Mouse (Mus musculus) C2C12 (cell line): ENCODE measurements around the gene Taar7d.

Experiments used
- CEBPB ChIP-seq: IDR thresholded peaks from one replicate; pipeline ENCODE4 v1.6.1; 2011; ENCODE audit warnings: low read depth, mild to moderate bottlenecking, control low read depth, moderate library complexity
- CTCF ChIP-seq: IDR thresholded peaks from one replicate; pipeline ENCODE4 v1.5.1; 2011; ENCODE audit not compliant: control insufficient read depth, insufficient read depth, insufficient read length
- FOSL1 ChIP-seq: IDR thresholded peaks from one replicate; pipeline ENCODE4 v1.8.0; 2011; ENCODE audit warnings: mild to moderate bottlenecking, low read length; ENCODE audit not compliant: poor library complexity, insufficient read depth, severe bottlenecking
- MAX ChIP-seq: IDR thresholded peaks from one replicate; pipeline ENCODE4 v1.6.1; 2011; ENCODE audit warnings: mild to moderate bottlenecking, control low read depth
- MYOD1 ChIP-seq: IDR thresholded peaks from one replicate; pipeline ENCODE4 v1.6.1; 2011; ENCODE audit warnings: low read depth; ENCODE audit not compliant: control insufficient read depth, insufficient read length
- MYOG ChIP-seq: IDR thresholded peaks from one replicate; pipeline ENCODE4 v1.6.1; 2011; ENCODE audit not compliant: control insufficient read depth, insufficient read length; ENCODE audit errors: extremely low read depth
- USF1 ChIP-seq: IDR thresholded peaks from one replicate; pipeline ENCODE4 v1.6.1; 2011; ENCODE audit warnings: low read depth, mild to moderate bottlenecking, control low read depth, moderate library complexity

DNA sequence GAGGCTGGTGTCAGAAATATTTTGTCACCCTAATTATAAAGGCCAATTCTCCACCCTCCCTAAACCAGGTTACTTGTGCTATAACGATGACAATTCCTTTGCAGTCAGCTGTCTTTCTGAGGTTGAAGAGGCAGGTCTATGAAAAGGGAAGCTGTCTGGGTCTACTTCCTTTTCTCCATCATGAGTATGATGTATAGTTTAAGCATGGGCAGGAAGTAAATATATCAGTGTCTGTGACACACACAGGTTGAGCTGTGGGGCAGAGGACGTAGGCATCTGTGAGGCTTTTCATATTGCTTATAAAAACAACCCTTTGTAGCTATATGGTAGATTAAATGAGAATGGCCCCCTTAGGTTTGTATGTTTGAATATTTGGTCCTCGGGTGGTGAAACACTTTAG, 32.0 kb downstream of the Taar7d start:
- no peak for TF ChIP-seq CTCF
- no peak for TF ChIP-seq MYOG
- no peak for TF ChIP-seq MAX
- TF ChIP-seq USF1: no peak
- TF ChIP-seq MYOD1: no peak
- TF ChIP-seq CEBPB: no peak
- no peak for TF ChIP-seq FOSL1
